In the genomic region with DNA sequence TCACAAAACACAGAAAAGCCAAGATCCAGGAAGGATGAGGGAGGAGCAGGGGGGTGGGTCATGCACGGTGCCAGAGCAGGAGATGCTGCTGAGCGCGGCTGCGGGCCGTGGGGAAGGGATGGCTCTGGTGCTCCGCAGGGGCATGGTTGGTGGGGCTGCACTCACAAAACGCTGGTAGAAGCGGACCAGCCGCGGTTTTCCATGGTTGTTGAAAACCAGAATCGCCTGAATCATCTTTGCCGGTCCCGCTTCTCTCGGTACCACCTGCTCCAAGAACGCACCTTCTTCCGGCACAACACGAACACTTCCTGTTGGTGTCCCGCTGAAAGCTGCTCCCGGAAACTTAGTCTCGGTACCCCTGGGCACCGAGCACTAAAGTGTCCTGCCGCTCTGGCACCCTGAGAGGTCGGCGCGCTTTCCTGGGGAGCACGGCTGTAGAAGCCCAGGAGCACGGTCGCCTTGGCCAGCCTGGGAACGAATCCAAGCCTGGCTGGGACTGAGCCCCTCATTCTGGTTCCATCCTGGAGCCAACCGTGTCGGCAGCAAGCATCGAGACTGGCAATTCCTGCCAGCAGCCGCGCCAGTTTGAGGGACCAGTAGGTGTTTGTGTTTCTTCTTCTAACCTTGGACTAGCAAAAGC, we compare ENCODE assay signal across 8 mouse cellular contexts. TPM values are rescaled to one million over a fixed set of nuclear protein-coding genes. Genes with fewer than 3 reads are reported as not detected.
A peak's percentile ranks its signal among the peaks of the same experiment; 100 is the strongest.
DNase-seq lines count a peak whose midpoint lies in the region; ATAC-seq and TF ChIP-seq lines count a peak whose summit lies in the region.

A gene (minus strand): TSS at position 306 of the 640 bp plus-strand sequence.

- no peak for TF ChIP-seq CTCF in bone marrow macrophage, adult 2 months (IDR thresholded peaks at IDR 0.05; ENCODE audit: low read depth, low read length)
- TF ChIP-seq CTCF in embryonic fibroblast, embryonic 13.5 days (IDR thresholded peaks at IDR 0.05; ENCODE audit: borderline replicate concordance, insufficient read depth, low read length): no peak

- peak within 1 kb of the TSS; percentile 76 for H3K9ac ChIP-seq in kidney, embryonic 14.5 days (ENCODE audit: low read depth, low read length)
- peak within 1 kb of the TSS; percentile 75 for H3K9ac ChIP-seq in limb, embryonic 15.5 days

- under 1% methylated on average over 33 of the region's 34 CpGs for WGBS in kidney, embryonic 14.5 days
- WGBS in limb, embryonic 15.5 days: under 1% methylated on average over 34 of the region's 34 CpGs

- peaks cover 2% of the 10 kb centered on the region; the same call in 1 of the 2 replicates for H3K36me3 ChIP-seq in kidney, embryonic 14.5 days (ENCODE audit: control insufficient read depth, insufficient read depth, low read length)
- peaks cover 13% of the 10 kb centered on the region for H3K36me3 ChIP-seq in limb, embryonic 15.5 days

- TF ChIP-seq POLR2A in bone marrow macrophage, adult 2 months (IDR thresholded peaks at IDR 0.05; ENCODE audit: borderline replicate concordance, low read depth, low read length): no peak
- TF ChIP-seq POLR2A in embryonic fibroblast, embryonic 13.5 days (IDR thresholded peaks at IDR 0.05; ENCODE audit: low read depth, low read length): peak; percentile 77

- H3K27me3 ChIP-seq in kidney, embryonic 14.5 days (ENCODE audit: control insufficient read depth, insufficient read depth, low read length): no peaks in the 10 kb centered on the region
- H3K27me3 ChIP-seq in limb, embryonic 15.5 days: no peaks in the 10 kb centered on the region

- peak within 1 kb of the TSS; percentile 18 for H3K27ac ChIP-seq in bone marrow macrophage, adult 2 months (ENCODE audit: insufficient read depth, low read depth, low read length)
- no peak within 1 kb of the TSS for H3K27ac ChIP-seq in embryonic fibroblast, embryonic 13.5 days (ENCODE audit: insufficient read depth, low read length)
- peak within 1 kb of the TSS; percentile 66; the same call in 1 of the 2 replicates for H3K27ac ChIP-seq in kidney, embryonic 14.5 days (ENCODE audit: low read depth, low read length)
- peak within 1 kb of the TSS; percentile 78 for H3K27ac ChIP-seq in limb, embryonic 15.5 days

- no peaks in the 10 kb centered on the region for H3K9me3 ChIP-seq in kidney, embryonic 14.5 days (ENCODE audit: control insufficient read depth, low read length)
- no peaks in the 10 kb centered on the region for H3K9me3 ChIP-seq in limb, embryonic 15.5 days

- H3K4me3 ChIP-seq in bone marrow macrophage, adult 2 months (ENCODE audit: insufficient read depth, low read length): peak within 1 kb of the TSS; percentile 86
- H3K4me3 ChIP-seq in embryonic fibroblast, embryonic 13.5 days (ENCODE audit: insufficient read depth, low read length): peak within 1 kb of the TSS; percentile 88
- peak within 1 kb of the TSS; percentile 85 for H3K4me3 ChIP-seq in kidney, embryonic 14.5 days (ENCODE audit: low read length)
- H3K4me3 ChIP-seq in limb, embryonic 15.5 days: peak within 1 kb of the TSS; percentile 78

- peak; percentile 94 for DNase-seq in A20 (ENCODE audit: low read depth, low spot score)
- peak; percentile 83 to 89 for DNase-seq in heart, adult 9 months (ENCODE audit: low spot score in 2 of 2)
- DNase-seq in monocyte, adult 2 months (ENCODE audit: low read depth in 1 of 2, low spot score in 2 of 2): peak; percentile 50 to 67
- peak; percentile 76 to 82 for DNase-seq in spleen, postnatal 36 days (ENCODE audit: low spot score in 2 of 2)

- H3K4me2 ChIP-seq in kidney, embryonic 14.5 days (replicated peaks; ENCODE audit: low read depth, low read length): peak within 1 kb of the TSS; percentile 54
- H3K4me2 ChIP-seq in limb, embryonic 15.5 days: peak within 1 kb of the TSS; percentile 78

- ATAC-seq in kidney, embryonic 14.5 days (ENCODE audit: low FRiP score, low TSS enrichment): peak; percentile 95
- ATAC-seq in limb, embryonic 15.5 days (ENCODE audit: insufficient number of reproducible peaks, low FRiP score, low TSS enrichment, low read depth): peak; percentile 88

- H3K4me1 ChIP-seq in bone marrow macrophage, adult 2 months (ENCODE audit: control insufficient read depth, insufficient read depth, low read length): peaks cover 22% of the 10 kb centered on the region
- no peaks in the 10 kb centered on the region; the same call in 1 of the 2 replicates for H3K4me1 ChIP-seq in embryonic fibroblast, embryonic 13.5 days (ENCODE audit: control insufficient read depth, insufficient read depth, low read length)
- H3K4me1 ChIP-seq in kidney, embryonic 14.5 days (ENCODE audit: control insufficient read depth, insufficient read depth, low read length): peaks cover 6% of the 10 kb centered on the region
- peaks cover 13% of the 10 kb centered on the region for H3K4me1 ChIP-seq in limb, embryonic 15.5 days

RNA-seq across cellular contexts. Expression of the gene that starts here (rescaled TPM):
- polyA plus RNA-seq in bone marrow macrophage, adult 2 months (2012; ENCODE audit: insufficient read depth, insufficient read length, missing spikeins): 13.7 and 18.6 TPM in 2 replicates
- polyA plus RNA-seq in embryonic fibroblast, embryonic 13.5 days (2011; ENCODE audit: insufficient read length, low read depth, missing spikeins): 26.4 and 31.6 TPM in 2 replicates
- polyA plus RNA-seq in kidney, embryonic 14.5 days (2014; fragmentation: Nextera tagmentation; extraction: Ambion mirVana): 33.9 and 39.3 TPM in 2 replicates
- polyA plus RNA-seq in limb, embryonic 15.5 days (2015; fragmentation: Nextera tagmentation; extraction: Ambion mirVana): 25.6 and 25.7 TPM in 2 replicates
